Mouse (Mus musculus): ENCODE data around the gene Gad2.

Gene Gad2

GRCm38 (mm10) chr2:22648394-22648793 is 26.4 kb downstream of the Gad2 start:
- DNase-seq = no peak

- no peak for DNase-seq
These were observed 29.8 kb downstream of the Gad2 start for GRCm38 (mm10) chr2:22651826-22652225.

- no peak for DNase-seq
These were observed 41.7 kb downstream of the Gad2 start for GRCm38 (mm10) chr2:22663731-22664130.

GRCm38 (mm10) chr2:22670415-22670814 is 48.4 kb downstream of the Gad2 start:
- no peak for DNase-seq

GRCm38 (mm10) chr2:22671348-22671747 is 49.3 kb downstream of the Gad2 start:
- DNase-seq = no peak

- no peak for DNase-seq
These were observed 55.1 kb downstream of the Gad2 start for GRCm38 (mm10) chr2:22677066-22677465.

GRCm38 (mm10) chr2:22679944-22680343 is 57.9 kb downstream of the Gad2 start:
- DNase-seq = no peak

- DNase-seq = no peak
These were observed 68.0 kb downstream of the Gad2 start for GRCm38 (mm10) chr2:22689969-22690368.

- DNase-seq = no peak
These were observed 83.0 kb downstream of the Gad2 start for GRCm38 (mm10) chr2:22704780-22705727.

GRCm38 (mm10) chr2:22706233-22706632 is 84.2 kb downstream of the Gad2 start:
- no peak for DNase-seq

- peak; percentile 43 to 57 for DNase-seq
These were observed 99.8 kb downstream of the Gad2 start for GRCm38 (mm10) chr2:22721522-22722470.

- no peak for DNase-seq
These were observed 102.0 kb downstream of the Gad2 start for GRCm38 (mm10) chr2:22723927-22724534.

- no peak for DNase-seq
These were observed 105.1 kb downstream of the Gad2 start for GRCm38 (mm10) chr2:22727113-22727512.

- no peak for DNase-seq
These were observed 114.1 kb downstream of the Gad2 start for GRCm38 (mm10) chr2:22736134-22736533.

GRCm38 (mm10) chr2:22739369-22739768 is 117.4 kb downstream of the Gad2 start:
- DNase-seq = peak in 1 of 2 experiments; percentile 8

GRCm38 (mm10) chr2:22740441-22740840 is 118.4 kb downstream of the Gad2 start:
- DNase-seq = no peak

- DNase-seq = peak in 1 of 2 experiments; percentile 15
These were observed 119.2 kb downstream of the Gad2 start for GRCm38 (mm10) chr2:22741222-22741621.
